35 mouse cellular contexts compared by ENCODE assay signal in the genomic region with DNA sequence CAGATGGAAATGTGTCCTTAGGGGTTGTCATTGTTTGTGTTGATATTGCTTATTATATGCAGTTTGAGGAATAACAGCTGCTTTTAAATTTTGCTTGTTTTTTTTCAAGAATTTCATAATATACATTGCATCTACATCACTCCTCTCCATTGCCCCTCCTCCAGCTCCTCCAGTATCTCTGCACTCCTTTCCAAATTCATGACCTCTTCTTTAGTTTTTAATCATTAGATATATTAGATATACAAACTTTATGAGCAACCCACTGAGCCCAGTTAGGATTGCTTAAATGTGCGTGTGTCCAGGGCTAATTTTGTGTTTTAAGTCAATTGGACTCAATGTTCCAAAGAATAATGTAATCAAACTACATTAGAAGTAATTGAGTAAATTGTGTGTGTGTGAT.
"Had no signal": no experiment of that assay in that cellular context is flagged by ENCODE, and none has a peak within 500 bp of the region (broad histone marks: within the 10 kb centered on the region; RNA-seq: fewer than 3 reads in every experiment).

No protein-coding gene starts in this region.

- H3K4me1 ChIP-seq: heart, embryonic 10.5 days; heart, embryonic 12.5 days; heart, embryonic 13.5 days; heart, embryonic 15.5 days; hindbrain, embryonic 10.5 days; hindbrain, embryonic 12.5 days; hindbrain, embryonic 13.5 days; hindbrain, embryonic 15.5 days; intestine, embryonic 15.5 days; kidney, embryonic 15.5 days had no signal

- H3K9ac ChIP-seq: heart, embryonic 12.5 days; heart, embryonic 13.5 days; heart, embryonic 15.5 days; hindbrain, embryonic 12.5 days; hindbrain, embryonic 13.5 days; hindbrain, embryonic 14.5 days; hindbrain, embryonic 15.5 days; intestine, embryonic 15.5 days; kidney, embryonic 15.5 days had no signal

- H3K27ac ChIP-seq: heart, adult 2 months; heart, embryonic 10.5 days; heart, embryonic 13.5 days; heart, embryonic 15.5 days; hindbrain, embryonic 10.5 days; hindbrain, embryonic 12.5 days; hindbrain, embryonic 13.5 days; hindbrain, embryonic 14.5 days; hindbrain, embryonic 15.5 days; hindbrain, postnatal 0 days; intestine, embryonic 15.5 days; kidney, embryonic 15.5 days; kidney, postnatal 0 days; layer of hippocampus, adult 2 months had no signal

- ATAC-seq: hindbrain, embryonic 16.5 days; hindbrain, postnatal 0 days; inflammation-experienced regulatory T-cells, adult 6 months; intestine, embryonic 15.5 days; intestine, embryonic 16.5 days; intestine, postnatal 0 days had no signal

- DNase-seq: heart, adult 2 months; heart, postnatal 10 days; heart, postnatal 14 days; heart, postnatal 36 days; heart, postnatal 4 days; kidney, adult 11 months; kidney, adult 18-20 months; kidney, adult 2 months; kidney, adult 8-10 months; kidney, adult 9 months; kidney, postnatal 10 days; kidney, postnatal 14 days; kidney, postnatal 25 days; kidney, postnatal 36 days; kidney, postnatal 4 days; layer of hippocampus, adult 9-11 months had no signal

- H3K4me2 ChIP-seq: heart, embryonic 11.5 days; heart, embryonic 12.5 days; heart, embryonic 13.5 days; heart, embryonic 15.5 days; hindbrain, embryonic 12.5 days; hindbrain, embryonic 13.5 days; hindbrain, embryonic 14.5 days; hindbrain, embryonic 15.5 days; intestine, embryonic 15.5 days; kidney, embryonic 15.5 days had no signal

- H3K36me3 ChIP-seq: heart, embryonic 10.5 days; heart, embryonic 12.5 days; heart, embryonic 13.5 days; heart, embryonic 15.5 days; hindbrain, embryonic 10.5 days; hindbrain, embryonic 12.5 days; hindbrain, embryonic 13.5 days; hindbrain, embryonic 15.5 days; intestine, embryonic 15.5 days; kidney, embryonic 15.5 days had no signal

- H3K4me3 ChIP-seq: heart, adult 2 months; heart, embryonic 10.5 days; heart, embryonic 12.5 days; heart, embryonic 13.5 days; heart, embryonic 15.5 days; hindbrain, embryonic 10.5 days; hindbrain, embryonic 12.5 days; hindbrain, embryonic 13.5 days; hindbrain, embryonic 15.5 days; intestine, embryonic 15.5 days; kidney, embryonic 15.5 days; layer of hippocampus, adult 2 months had no signal

- H3K27me3 ChIP-seq: heart, embryonic 12.5 days; heart, embryonic 13.5 days; heart, embryonic 15.5 days; hindbrain, embryonic 12.5 days; hindbrain, embryonic 13.5 days; hindbrain, embryonic 15.5 days; intestine, embryonic 15.5 days; kidney, embryonic 15.5 days had no signal

- H3K9me3 ChIP-seq: heart, embryonic 10.5 days; heart, embryonic 12.5 days; heart, embryonic 13.5 days; heart, embryonic 15.5 days; hindbrain, embryonic 10.5 days; hindbrain, embryonic 12.5 days; hindbrain, embryonic 13.5 days; hindbrain, embryonic 15.5 days; intestine, embryonic 15.5 days; kidney, embryonic 15.5 days had no signal
